Mouse (Mus musculus): ENCODE results near the gene Coq7. TPM values are rescaled to one million over a fixed set of nuclear protein-coding genes. Genes with fewer than 3 reads are reported as not detected.

Gene Coq7
- total RNA-seq, 1 experiment from 2014 or later: 19.0 TPM

DNA sequence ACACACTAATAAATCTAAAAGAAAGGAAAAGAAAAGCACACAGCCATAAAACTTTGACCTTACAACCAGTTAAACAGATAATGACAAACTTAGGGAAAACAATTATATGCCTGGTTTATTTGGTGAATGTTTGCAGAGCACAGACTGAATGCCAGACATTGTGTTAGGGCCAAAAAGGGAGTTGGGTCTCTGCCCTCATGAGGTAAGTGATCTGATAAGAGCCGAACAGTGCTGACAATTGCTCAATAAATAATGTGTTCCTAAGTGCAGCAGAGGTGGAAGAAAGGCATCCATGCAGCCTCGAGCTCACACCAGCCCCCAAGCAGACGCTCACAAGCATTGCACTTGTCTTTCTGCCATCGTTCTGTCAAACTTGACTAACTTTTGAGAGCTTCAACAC, 68.7 kb downstream of the Coq7 start:
- ATAC-seq (replicated peaks; ENCODE audit: low read depth, poor library complexity, severe bottlenecking): no peak

DNA sequence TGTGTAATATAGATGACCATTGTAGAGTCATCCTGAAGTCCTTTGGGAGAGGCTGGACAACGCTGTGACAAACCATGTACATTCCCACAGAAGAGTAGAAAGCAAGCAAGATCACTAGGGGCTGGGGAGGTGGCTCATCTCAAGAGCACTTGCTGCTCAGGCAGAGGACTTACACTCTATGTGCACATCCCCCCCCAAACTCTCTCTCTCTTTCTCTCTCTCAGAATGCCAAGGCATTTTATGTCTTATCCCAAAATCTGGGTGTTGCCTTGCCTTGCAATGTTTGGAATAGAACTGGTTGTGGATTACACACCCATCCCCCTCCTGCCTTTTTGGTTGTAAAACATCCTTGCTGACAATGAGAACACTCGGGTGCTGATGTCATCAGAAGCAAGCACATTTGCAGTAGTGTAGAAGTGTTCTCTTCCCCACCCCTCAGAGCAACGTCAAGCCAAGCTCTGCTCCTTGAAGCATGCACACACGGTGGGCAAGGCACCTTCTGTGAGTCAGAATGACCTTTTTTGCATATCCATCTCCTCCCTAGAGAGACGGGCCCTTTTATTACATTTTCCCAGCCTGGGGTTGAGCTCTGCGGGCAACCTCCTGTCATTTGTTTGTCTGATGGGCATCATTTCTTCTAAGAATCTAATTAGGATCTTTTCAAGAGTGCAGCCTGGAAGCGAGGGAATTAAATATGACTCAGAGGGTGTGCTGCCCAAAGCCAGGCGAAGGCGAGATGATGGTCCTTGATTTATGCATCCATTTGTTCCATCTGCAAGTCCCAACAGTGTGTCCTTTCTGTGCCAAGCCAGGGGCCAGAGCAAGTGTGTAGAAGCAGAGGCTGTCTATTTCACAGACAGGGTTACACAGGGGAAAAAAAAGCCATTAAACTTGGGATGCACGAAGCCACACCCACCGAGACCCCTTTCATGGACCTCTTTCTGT, 70.1 kb downstream of the Coq7 start:
- no peak for ATAC-seq (replicated peaks; ENCODE audit: low read depth, poor library complexity, severe bottlenecking)

DNA sequence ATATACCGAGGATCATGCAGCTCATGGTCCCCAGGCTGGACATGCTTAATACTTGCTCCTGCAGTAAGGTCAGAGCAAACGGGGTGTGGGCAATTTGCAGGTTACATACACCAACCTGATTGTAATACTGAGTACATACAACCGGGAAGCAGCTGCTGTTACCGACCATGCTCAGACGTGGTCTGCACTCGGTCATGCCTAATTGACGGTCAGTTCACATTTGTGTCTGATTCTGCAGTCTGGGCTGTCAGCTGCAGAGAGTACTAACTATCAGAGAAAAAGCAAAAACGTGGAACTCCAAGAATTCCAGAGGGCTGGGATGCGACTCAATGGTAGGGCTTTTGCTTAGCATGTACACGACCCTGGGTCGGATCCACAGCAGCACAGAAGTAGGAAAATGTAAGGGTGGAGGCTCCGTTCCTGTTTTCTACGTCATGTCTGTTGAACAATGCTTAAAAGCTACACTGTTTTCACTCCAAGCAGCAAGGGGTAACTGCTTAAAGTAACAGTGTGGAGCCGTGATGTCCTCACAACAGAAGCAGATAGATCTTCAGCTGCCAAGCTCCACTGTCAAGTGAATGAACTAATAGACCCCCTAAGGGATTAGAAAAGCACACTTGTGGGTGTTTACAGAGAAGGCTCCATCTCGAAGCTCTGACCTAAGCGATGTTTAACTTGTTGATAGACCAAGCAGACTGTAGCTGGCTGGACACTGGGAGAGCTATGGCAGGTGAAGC, 71.6 kb downstream of the Coq7 start:
- no peak for ATAC-seq (replicated peaks; ENCODE audit: low read depth, poor library complexity, severe bottlenecking)

Other genes starting within 250 kb of the Coq7 start
- gene Syt17, start 85.1 kb downstream of the Coq7 start, total RNA-seq (2017): not detected in 2 replicates
- gene Itpripl2, start 41.4 kb downstream of the Coq7 start, total RNA-seq (2017): 6.5 and 8.3 TPM in 2 replicates
- gene Tmc7, start 51.4 kb upstream of the Coq7 start, total RNA-seq (2017): not detected in 2 replicates
- not detected in 2 replicates for gene Tmc5, start 63.9 kb upstream of the Coq7 start, total RNA-seq (2017)
- gene Gde1, start 172.4 kb upstream of the Coq7 start, total RNA-seq (2017): 26.6 and 38.0 TPM in 2 replicates
- 26.8 and 33.1 TPM in 2 replicates for gene Ccp110, start 179.2 kb upstream of the Coq7 start, total RNA-seq (2017)
- gene Vps35l, start 206.9 kb upstream of the Coq7 start, total RNA-seq (2017): 33.3 and 53.9 TPM in 2 replicates